Mouse (Mus musculus): ENCODE results near the gene Mpdz.

Gene Mpdz

DNA sequence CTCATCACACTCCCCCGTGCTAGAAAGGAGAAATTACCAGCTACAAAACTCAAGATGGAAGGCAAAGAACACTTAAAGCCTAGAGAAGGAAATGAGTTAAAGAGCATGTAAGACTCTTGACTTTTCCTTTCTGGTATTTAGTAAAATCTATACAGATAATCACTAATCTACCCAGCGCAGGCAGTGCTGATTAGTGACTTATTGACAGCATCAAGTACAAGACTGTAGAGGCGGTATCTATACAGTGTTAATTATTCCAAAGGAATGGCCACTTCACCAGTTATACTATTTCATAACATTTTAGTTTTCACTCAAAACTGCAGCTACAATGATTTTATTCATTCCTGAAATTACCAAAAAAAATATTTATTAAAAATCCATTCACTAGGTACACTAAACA, 49.7 kb downstream of the Mpdz start:
- DNase-seq (ENCODE audit: low spot score), result no peak

DNA sequence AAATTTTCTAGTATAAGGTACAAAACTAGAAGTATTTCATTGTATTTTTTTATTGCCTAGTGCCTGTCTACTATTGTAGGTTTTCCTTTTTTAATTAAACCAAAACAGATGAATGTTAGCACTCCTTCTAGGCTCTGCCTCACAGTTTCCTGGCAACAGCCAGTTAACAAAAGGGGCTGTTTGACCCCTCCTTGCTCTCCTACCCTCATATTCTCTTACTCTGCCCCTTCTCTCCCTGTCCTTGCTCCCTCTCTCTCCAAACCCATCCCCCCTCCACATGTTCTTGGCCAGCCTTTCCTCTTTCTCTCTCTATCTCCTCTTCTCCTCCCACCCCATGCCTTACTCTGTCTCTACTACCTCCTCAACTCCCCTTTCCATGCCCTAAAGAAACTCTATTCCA, 53.4 kb downstream of the Mpdz start:
- no peak for DNase-seq (ENCODE audit: low spot score)

DNA sequence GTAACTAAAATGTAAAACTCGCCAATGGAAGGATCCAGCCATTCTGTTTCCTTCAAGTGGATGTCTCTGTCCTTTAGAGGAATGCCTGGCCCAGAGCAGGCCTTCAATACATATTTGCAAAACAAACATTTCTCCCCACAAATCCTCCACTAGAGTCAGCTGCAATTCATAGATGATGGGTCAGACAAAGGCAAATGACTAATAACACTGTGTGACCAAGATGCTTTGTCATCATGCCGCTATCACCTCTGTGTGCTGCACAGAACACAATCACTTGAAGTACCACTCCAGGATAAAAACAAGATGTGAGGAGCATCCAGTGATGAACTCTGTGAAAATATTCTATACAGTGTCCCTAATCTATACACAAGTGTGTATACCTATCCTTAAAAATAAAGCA, 55.0 kb downstream of the Mpdz start:
- DNase-seq (ENCODE audit: low spot score), result no peak

DNA sequence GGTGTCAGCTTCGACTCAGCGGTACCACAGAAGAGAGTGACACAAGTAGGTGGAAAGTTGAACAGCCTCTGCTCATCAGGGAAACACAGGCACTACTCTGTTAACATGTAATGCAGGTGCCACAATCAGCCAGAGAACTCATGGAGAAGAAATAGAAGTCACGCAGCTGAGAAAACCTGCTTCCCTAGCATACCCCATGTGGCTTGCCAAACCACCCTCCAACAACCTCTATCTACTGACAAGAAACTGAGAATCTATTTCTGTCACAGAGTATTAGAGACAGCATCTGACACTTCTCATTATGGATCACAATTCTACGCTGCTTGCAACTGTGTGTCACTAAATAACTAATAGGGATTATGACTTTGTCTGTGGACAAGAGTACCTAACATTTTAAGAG, 70.3 kb downstream of the Mpdz start:
- no peak for DNase-seq (ENCODE audit: low spot score)

DNA sequence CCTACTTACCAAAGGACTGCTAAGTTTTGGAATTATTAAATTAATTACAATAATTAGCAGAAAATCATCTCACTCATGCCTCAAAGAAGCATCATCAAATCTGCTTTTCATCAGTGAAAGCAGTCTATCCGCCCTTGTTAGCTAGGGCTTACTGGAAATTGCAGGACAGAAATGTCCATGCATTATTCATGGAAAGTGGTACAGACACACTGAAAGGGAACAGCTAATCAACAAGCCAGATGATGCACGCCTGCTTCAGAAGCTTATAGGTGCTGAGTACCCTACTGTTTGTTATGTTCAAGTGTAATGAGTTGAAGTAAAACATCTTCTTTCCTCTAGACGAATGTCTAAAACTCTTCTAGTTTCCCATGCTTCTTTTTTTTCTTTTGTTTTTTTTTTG, 91.2 kb downstream of the Mpdz start:
- no peak for DNase-seq (ENCODE audit: low spot score)

DNA sequence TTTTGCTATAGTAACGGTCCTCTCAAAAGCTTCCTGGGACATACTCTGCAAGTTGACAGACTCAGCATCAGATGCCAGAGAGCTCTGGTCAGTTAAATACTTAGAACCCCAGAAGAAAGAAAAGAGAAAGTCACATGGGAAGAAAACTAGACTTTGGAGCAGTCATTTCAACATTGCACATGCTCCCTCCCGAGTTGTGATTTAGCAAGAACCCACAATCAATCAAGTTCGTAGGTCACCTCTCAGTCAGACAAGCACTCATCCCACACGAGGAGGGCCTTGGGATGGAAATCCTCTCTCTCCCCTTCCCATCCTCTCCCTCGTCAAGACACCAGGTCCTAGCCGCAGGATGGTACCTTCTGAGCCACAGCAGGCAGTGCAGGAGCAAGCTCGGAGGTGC, 94.0 kb downstream of the Mpdz start:
- DNase-seq (ENCODE audit: low spot score), result no peak

DNA sequence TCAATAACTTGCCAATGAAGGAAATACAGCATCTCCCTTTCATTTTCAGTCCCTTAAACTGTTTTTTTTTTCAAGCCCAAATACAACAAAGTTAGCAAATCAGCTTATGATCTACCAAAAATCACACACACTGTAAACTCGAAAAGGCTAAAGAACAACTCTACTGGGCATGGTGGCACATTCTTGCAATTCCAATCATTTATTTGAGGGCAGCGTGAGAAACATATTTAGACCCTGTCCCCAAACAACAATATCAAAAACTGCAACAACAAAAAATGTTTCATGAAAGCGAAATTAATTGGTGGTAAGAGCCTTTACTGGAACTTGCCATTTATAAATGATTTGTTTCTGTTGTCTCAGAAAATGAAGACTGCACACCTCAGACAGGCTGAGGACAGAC, 97.5 kb downstream of the Mpdz start:
- no peak for DNase-seq (ENCODE audit: low spot score)

DNA sequence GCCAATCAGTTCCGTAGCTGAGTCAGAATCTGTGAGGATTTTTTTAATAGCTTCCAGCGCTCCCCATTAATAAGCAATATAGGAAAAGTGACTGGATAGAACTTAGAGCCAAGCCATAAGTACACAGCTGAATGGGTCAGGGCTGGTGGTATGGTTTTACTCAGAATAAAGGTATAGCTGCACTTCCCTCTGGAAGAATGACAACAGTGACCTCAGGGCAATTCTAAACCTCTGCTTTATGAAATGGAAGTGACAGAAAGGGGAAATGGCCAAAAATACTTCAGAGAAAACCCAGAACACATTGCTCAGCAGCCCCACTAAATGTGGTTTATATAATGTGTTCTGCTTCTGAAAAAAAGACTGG, 109.0 kb downstream of the Mpdz start:
- no peak for DNase-seq (ENCODE audit: low spot score)

DNA sequence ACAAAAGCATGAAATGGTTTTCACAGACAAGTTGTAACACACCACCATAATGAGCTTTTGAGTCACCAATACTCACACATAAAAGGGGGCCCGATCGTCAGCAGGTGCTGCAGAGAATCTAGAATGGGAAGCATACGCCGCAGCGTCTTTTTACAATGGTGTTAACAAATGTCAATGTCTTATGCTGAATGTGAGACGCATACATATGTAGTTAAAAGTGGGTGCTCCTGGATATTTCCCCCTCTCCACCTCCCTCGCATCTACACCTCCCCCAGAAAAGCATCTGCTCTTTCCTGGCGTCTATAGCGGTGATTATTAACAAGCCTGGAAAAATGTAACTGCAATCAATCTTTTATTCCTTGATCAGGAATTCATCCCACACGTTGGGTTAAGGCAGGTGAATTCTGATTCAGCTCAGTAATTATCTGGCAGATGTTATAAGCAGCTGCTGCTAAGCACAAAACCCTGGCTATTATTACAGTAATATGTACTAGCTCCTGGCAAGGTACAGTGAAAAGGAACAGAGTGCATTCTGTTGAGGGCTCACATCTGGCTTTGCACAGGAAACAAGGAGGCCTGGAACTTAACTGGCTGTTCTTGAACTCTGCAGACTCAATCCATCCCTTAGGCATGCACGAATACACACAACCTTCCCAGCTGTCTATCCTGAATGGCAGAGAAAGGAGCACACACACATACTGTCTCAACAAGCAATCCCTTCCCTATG, 109.6 kb downstream of the Mpdz start:
- no peak for DNase-seq (ENCODE audit: low spot score)

DNA sequence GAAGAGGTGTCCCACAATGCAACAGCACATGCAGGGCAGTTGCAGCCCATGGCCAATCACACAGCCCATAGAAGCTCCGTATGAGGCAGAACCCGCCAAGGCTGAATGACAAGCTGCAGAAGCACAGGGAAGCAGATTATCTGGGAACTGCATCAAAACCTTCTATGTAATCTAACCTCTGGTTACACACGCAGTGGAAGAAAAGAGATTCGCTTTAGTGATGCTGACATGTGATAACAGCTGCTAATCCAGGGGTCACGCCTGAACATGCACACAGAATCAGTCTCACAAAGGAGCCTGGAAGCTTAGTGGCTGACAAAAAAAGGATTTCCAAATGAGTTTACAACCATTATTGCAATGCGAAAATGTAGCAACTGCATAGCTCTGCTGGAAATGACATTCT, 110.2 kb downstream of the Mpdz start:
- DNase-seq (ENCODE audit: low spot score), result no peak

DNA sequence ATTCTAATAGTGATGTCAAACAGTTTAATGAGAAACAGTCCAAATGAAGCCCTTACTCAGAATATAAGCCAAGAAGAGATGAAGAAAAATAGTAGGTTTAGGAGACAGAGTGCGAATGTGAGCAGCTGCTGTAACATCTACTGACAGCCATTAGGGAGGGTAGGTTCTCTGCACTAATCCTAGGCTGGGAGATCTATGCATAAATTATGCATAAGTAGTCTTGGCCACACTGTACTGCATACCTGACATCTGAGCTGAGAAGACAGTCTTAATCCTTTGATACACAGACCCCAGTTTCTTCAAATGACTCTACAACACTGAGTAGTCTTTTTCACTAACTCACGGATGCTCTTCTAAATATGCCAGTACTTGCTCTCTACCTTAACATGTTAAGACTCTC, 114.9 kb downstream of the Mpdz start:
- DNase-seq (ENCODE audit: low spot score), result no peak

DNA sequence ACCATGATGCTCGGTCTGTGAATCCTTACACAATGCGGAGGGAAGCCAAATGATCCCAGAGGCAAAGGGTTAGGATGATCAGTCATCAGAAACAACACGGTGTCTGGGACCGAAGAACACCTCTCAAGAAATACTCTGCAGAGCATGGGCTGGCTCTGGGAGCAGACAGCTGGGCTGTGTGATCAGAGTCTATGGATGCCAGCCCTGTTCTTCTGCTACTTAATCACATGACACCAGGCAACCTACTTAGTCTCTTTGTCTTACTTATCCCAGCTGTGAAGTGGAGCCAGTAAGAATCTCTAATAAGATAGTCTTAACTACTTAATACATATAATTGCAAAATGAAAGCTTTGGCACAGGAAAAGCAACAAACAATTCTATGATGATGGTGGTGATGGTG, 118.8 kb downstream of the Mpdz start:
- no peak for DNase-seq (ENCODE audit: low spot score)

DNA sequence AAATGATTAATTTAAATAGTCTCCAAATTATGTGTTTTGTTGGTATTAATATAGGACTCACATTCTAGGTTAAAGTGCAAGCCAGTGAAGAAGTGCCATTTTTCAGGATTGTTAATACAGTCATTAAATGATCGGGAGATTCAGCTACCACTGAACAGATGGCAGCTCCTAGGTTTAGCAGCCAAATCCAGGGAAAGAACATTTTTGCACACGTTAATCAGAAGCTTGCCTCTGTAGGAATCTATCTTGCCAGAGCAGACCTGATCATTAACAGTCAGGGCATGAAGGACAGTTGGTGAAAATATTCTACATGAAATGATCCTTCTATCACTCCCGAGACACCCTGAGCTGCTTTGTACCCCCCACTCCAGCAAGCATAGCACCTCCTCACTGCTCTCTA, 120.4 kb downstream of the Mpdz start:
- DNase-seq (ENCODE audit: low spot score), result no peak

DNA sequence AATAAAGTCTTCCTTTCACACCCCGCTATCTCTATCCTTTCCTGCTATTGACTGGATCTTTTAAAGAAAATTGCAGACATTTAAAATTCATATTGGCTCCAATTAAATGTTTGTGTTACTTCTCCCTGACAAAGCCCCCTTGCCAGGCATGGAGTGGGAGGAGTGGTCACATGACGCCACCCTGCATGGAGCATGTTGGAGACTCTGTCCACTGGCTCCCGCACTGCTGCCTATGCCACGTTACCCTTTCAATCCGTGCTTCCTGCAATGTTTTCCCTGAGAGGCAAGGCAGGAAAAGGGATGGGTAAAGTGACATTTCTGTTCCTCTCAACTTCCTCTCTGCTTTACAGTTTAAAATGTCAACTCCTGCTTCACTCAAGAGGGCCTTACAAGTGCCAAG, 128.0 kb downstream of the Mpdz start:
- no peak for DNase-seq (ENCODE audit: low spot score)

DNA sequence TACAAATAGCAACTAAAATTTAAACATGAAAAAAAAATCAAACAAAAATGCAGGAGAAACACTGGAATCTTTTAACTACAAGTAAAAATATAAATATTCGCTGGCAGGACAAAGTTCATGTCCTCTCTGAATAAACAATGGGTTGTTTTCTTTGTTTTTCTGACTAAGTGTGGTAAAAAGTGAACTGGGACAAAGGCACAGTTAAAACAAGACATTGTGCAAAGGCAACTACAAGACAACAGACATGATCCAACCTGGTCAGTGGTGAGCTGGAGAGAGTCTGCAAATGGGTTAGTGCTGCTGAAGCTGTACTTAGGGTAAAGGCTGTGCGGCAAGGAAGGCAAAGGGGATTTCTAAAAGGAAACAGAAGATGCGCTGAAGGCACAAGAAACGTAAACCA, 129.4 kb downstream of the Mpdz start:
- no peak for DNase-seq (ENCODE audit: low spot score)

DNA sequence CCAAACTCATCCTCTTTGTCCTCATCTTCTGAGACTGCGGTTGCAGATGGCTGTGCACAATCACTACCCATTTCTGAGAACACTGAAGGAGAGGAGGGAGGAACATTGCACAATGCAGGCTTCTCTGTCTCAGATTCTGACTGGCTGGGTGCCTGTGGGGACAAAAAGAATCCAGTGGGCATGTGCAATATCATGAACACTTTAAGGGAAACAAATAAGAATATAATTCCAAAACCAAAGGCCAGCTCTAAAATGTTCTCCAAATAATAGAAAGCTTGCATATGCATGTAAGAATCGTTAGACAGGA, 132.5 kb downstream of the Mpdz start:
- peak; percentile 21 for DNase-seq (ENCODE audit: low spot score)

DNA sequence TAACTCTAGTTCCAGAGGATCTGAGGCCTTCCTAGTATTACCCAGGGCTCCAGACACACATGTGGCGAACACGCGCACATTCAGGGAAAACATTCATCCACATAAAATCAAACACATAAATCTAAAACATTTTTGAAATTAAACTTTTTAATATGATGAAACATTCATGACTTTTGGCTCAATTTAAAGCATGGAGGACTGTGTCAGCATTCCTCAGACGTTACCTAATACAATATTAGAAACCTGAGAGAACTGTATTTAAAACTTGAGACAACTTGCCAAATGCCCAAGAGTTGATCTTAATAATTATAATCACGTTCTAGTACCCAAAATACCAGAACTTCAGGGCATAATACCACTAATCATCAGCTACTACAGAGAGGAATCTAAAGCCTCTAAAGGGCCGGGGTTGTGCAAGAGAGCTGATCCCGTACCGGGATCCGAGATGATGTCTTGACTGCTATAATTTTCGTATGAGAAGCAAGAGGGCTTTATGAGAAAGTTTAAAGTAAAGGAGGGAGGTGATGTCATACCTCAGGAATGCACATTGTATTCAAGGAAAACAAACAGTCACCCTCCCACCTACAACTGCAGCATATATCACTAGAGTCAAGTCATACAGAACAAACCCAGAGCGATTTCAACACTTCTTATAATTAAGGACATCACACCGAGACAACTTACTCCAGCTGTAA, 133.0 kb downstream of the Mpdz start:
- DNase-seq (ENCODE audit: low spot score), result no peak

DNA sequence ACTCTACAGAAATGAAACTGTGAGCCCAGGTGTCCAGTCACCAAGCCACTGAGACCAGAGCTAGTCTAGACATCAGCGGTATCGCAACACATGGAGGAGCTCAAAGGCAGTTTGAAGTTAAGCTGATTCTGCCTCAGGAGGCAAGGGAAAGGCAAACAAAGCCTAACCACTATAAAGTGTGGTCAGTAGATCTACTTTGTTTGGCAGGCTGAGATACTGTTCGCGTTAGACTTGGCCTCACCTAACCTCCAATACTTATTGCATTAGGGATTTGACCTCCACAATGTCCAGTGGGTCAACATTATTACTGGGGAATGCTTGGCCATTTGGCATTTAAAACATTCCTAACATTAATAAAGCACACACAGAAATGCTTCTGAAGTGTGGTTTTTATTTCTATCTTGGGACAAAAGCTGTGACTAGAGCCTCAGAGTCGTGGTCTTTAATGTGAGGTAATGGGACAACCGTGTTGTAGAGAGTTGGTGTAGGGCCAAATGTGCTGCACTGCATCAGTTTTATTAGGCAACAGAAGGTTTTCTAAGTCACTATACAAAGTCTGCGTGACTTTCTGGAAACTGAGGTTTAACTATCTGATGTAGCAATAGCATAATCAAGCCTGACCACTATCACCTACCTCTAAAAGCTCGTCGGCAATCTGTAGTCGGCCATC, 134.9 kb downstream of the Mpdz start:
- no peak for DNase-seq (ENCODE audit: low spot score)

DNA sequence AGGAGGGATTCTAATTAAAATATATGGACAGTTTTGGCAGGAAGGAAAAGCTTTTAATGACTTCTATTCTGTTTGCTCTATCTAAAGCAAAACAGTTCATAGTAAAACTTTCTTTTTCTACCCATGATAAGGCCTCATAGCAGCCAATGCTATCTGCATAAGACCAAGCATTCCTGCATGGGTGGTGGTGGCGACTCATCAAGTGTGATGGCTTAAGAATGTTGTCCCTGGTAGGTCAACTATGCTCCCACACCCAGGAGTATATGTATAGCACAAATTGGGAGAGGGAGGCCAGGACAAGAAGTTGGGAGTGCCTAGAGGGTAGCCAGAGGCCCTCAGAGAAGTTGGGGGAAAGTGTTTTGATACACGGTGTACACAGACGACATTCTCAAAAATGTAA, 140.6 kb downstream of the Mpdz start:
- no peak for DNase-seq (ENCODE audit: low spot score)

DNA sequence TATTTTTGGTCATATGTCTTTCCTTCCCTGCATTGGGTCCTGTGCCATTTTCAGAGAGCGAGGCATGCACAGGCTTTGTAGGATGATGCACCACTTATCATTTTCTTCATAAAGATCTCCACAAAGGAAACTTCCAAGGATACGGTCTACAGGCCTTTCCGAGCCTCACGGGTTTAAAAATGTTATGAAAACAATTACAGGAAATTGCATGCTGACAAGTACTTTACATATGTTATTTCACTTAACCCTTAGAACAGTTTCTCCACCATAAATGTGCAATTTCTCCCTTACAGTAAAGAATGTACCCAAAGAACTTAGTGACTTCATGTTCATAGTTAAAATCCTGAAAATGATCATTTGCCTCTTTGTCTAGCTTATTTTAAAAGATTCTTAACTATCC, 144.2 kb downstream of the Mpdz start:
- no peak for DNase-seq (ENCODE audit: low spot score)

DNA sequence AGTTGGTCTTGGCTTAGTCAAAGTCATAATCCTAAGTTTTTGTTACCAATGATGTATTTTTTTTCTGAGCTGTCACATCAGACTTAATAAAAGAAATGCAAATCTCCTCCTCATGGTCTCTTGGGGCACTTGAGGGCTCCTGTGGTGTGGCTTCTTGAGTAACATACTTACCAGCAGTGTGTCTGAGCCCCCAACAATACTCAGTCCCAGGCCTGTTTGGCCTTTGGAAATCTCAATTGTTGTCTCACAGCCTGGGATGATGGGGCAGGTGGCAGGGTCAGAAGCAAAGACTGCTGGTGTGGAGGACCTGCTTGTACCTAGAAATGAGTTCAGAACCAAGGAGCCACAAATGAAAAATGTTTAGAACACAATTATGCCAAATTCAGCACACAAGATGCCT, 149.3 kb downstream of the Mpdz start:
- DNase-seq (ENCODE audit: low spot score), result no peak

DNA sequence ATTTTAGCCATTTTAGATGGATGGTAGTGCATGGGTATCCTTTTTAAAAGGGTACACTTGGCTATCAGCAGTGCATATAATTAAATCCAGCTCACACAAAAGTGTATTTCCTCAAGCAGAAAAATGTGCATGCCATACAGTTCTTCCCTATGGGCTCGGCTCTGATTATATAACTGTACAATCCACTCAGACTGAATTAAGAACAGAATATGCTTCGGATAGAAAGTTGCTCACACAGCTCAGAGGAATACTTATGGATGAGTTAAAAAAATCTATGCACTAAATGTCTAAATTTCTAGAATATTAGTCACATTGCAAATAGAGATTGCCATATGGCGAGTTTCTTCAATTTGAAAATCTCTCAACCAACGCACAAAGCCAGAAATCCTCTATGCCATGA, 157.1 kb downstream of the Mpdz start:
- no peak for DNase-seq (ENCODE audit: low spot score)

DNA sequence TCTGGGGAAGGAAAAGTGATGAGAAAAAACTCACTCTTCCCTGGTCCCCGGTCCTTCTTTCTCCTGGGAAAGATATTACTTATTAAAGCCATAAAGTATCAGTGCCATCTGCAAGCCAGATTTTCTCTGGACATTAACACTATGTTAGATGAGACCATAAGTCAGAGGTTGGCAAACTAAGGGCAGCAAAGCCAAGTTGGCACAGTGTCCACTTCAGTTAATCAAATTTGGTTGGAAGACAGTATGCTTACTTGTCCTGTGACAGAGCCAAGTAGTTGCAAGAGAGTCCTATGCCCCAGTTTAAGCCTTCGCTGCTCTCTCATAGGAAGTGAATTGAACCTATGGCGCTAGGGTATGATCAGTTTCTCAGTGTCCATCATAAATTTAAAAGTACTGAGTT, 159.0 kb downstream of the Mpdz start:
- DNase-seq (ENCODE audit: low spot score), result no peak

DNA sequence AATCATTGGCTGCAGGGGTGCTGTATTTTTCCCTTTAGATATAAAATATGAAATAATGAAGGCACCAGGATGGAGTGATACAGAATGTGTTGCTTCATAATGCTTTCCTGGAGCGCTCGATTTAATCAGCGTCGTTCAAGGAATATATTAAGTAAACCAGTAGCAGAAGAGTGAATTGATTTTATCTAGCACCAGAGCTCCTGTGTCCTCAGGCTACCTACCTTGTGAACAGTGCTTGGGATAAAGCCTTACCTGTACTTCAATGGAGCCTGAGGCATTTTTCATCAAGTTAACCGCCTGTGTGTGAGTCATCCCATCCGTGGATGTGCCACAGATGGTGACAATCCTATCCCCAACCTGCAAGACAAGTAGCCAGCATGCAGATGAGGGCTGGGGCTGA, 159.5 kb downstream of the Mpdz start:
- no peak for DNase-seq (ENCODE audit: low spot score)

Measured in urinary bladder, postnatal 25 days (tissue).